Mouse (Mus musculus) layer of hippocampus, adult 2 months (tissue): Measurements from ENCODE around the gene Gfi1. TPM values are rescaled to one million over a fixed set of nuclear protein-coding genes. Genes with fewer than 3 reads are reported as not detected.

ENCODE experiments used
- DNase-seq, 2 experiments: peaks; one replicate each; pipeline ENCODE4 v3.0.0; 2022; ENCODE audit warnings: low spot score in 2 of 2
- H3K27ac ChIP-seq: fragments of 200-600 bp; 2 replicates; pipeline ENCODE4 v1.8.1; 2022
- H3K4me3 ChIP-seq: fragments of 200-600 bp; 2 replicates; pipeline ENCODE4 v1.8.1; 2022; ENCODE audit warnings: mild to moderate bottlenecking
- CTCF ChIP-seq: fragments of 200-600 bp; conservative IDR thresholded peaks from 2 replicates; pipeline ENCODE4 v1.8.1; 2022; ENCODE audit warnings: antibody characterized with exemption, mild to moderate bottlenecking, moderate library complexity
- total RNA-seq, 2 experiments: library from RNA; stranded (reverse); gene quantifications; 2 replicates each; pipeline ENCODE4 v1.2.3; 2021

The Gfi1 gene
- total RNA-seq, 2 experiments from 2014 or later: not detected

GRCm38 (mm10) chr5:107731844-107732243 is 6.0 kb upstream of the Gfi1 start:
- H3K4me3 ChIP-seq: no peak overlapping the region
- no peak overlapping the region for H3K27ac ChIP-seq
- TF ChIP-seq CTCF: no peak
- DNase-seq: no peak

- no peak for DNase-seq
- Histone ChIP-seq H3K4me3 (no peak overlapping the region), H3K27ac (no peak overlapping the region)
- TF ChIP-seq CTCF: no peak
Measured at GRCm38 (mm10) chr5:107731408-107731807, 5.6 kb upstream of the Gfi1 start.

- no peak overlapping the region for H3K4me3 ChIP-seq
- H3K27ac ChIP-seq: no peak overlapping the region
- TF ChIP-seq CTCF: no peak
- no peak for DNase-seq
Measured at GRCm38 (mm10) chr5:107727007-107727402, 1.2 kb upstream of the Gfi1 start.

GRCm38 (mm10) chr5:107726281-107727006 is 608 bp upstream of the Gfi1 start:
- no peak for DNase-seq
- TF ChIP-seq CTCF: no peak
- Histone ChIP-seq H3K27ac (no peak overlapping the region), H3K4me3 (no peak overlapping the region; the same call in 1 of the 2 replicates)

- no peak for DNase-seq
- no peak for TF ChIP-seq CTCF
- Histone ChIP-seq H3K27ac (no peak overlapping the region), H3K4me3 (no peak overlapping the region)
Measured at GRCm38 (mm10) chr5:107724661-107725434, 988 bp downstream of the Gfi1 start.

- no peak for TF ChIP-seq CTCF
- no peak overlapping the region; the same call in 1 of the 2 replicates for H3K4me3 ChIP-seq
- no peak overlapping the region for H3K27ac ChIP-seq
- no peak for DNase-seq
Measured at GRCm38 (mm10) chr5:107723541-107724511, 2.0 kb downstream of the Gfi1 start.

- TF ChIP-seq CTCF: no peak
- no peak for DNase-seq
- Histone ChIP-seq H3K27ac (no peak overlapping the region), H3K4me3 (no peak overlapping the region; the same call in 1 of the 2 replicates)
Measured at GRCm38 (mm10) chr5:107722661-107723532, 2.9 kb downstream of the Gfi1 start.

- no peak for DNase-seq
- Histone ChIP-seq H3K27ac (no peak overlapping the region), H3K4me3 (no peak overlapping the region)
- no peak for TF ChIP-seq CTCF
Measured at GRCm38 (mm10) chr5:107721638-107722011, 4.2 kb downstream of the Gfi1 start.

GRCm38 (mm10) chr5:107720991-107721637 is 4.7 kb downstream of the Gfi1 start:
- H3K27ac ChIP-seq: no peak overlapping the region
- H3K4me3 ChIP-seq: no peak overlapping the region
- no peak for TF ChIP-seq CTCF
- DNase-seq: no peak

- no peak for TF ChIP-seq CTCF
- Histone ChIP-seq H3K4me3 (no peak overlapping the region), H3K27ac (no peak overlapping the region)
- no peak for DNase-seq
Measured at GRCm38 (mm10) chr5:107720511-107720910, 5.3 kb downstream of the Gfi1 start.

GRCm38 (mm10) chr5:107719786-107720185 is 6.0 kb downstream of the Gfi1 start:
- no peak for DNase-seq
- no peak for TF ChIP-seq CTCF

More at GRCm38 (mm10) chr5:107719786-107720185, 6.0 kb downstream of the Gfi1 start:
- Histone ChIP-seq H3K4me3 (no peak overlapping the region), H3K27ac (no peak overlapping the region)
